Mouse (Mus musculus): ENCODE data around the gene Mapre3. TPM values are rescaled to one million over a fixed set of nuclear protein-coding genes. Genes with fewer than 3 reads are reported as not detected.

The Mapre3 gene
- polyA plus RNA-seq, 2 experiments, result 28.2 to 64.7 TPM

DNA sequence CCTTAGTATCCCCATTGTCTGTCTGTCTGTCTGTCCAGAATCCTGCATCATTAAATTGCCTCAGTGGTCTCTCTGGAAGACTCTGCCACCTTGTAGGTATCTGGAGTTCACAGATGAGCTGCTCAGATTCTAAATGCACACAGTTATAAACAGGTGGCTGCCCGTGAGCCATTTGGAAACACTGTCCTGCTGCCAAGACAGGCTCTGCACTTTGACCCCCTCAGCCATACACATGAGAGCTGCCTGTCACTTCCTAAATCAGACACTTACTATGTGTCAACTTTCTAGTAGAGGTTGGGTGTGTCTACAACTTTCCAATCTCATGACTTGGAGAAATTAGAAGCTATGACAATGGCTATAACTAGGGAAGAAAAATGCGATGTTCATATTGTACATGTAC, 25.3 kb downstream of the Mapre3 start:
- Histone ChIP-seq H3K36me3 (ENCODE audit: control insufficient read depth, insufficient read depth, low read length) (0 out of 2 replicates have a peak, but pooled peaks cover 4% of the 10 kb centered on the region), H3K9ac (ENCODE audit: low read depth, low read length, severe bottlenecking) (no peak overlapping the region), H3K4me1 (ENCODE audit: control insufficient read depth, insufficient read depth, low read length) (no peaks in the 10 kb centered on the region), H3K27me3 (ENCODE audit: control insufficient read depth, insufficient read depth, low read length) (no peaks in the 10 kb centered on the region), H3K4me3 (replicated peaks; ENCODE audit: low read length) (no peak overlapping the region), H3K4me2 (replicated peaks; ENCODE audit: low read depth, low read length, severe bottlenecking) (no peak overlapping the region), H3K9me3 (ENCODE audit: control insufficient read depth, low read length) (no peaks in the 10 kb centered on the region), H3K27ac (replicated peaks; ENCODE audit: low read depth, low read length) (no peak overlapping the region)
- 72% methylated on average over 2 of the region's 2 CpGs for WGBS
- no peak for TF ChIP-seq POLR2A (IDR thresholded peaks at IDR 0.05; ENCODE audit: borderline replicate concordance, extremely low read depth, insufficient read depth, insufficient read length)
- DNase-seq (ENCODE audit: low spot score), result no peak
- no peak for ATAC-seq (ENCODE audit: low FRiP score, low read depth)

DNA sequence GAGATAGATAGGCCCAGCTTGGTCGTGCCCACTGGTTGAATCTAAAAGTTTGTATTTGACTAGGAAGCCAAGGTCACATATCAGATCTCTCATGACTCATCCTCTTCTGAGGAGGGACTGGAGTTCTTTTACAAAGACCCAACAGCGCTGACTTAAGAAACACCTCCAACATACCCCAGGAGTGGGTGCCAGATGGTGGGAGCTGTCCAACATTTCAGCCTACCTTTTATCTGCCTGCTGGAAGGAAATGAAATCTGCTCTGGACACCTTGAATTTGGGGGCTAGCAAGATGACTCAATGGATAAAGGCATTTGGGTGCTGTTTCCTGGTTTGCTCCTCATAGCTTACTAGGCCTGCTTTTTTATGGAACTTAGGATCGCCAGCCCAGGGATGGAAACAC, 27.5 kb downstream of the Mapre3 start:
- no peaks in the 10 kb centered on the region for H3K27me3 ChIP-seq (ENCODE audit: control insufficient read depth, insufficient read depth, low read length)
- no peaks in the 10 kb centered on the region for H3K36me3 ChIP-seq (ENCODE audit: control insufficient read depth, insufficient read depth, low read length)
- no peak for DNase-seq (ENCODE audit: low spot score)
- no peak overlapping the region for H3K4me2 ChIP-seq (replicated peaks; ENCODE audit: low read depth, low read length, severe bottlenecking)
- 42% methylated on average over 3 of the region's 3 CpGs for WGBS
- H3K4me1 ChIP-seq (ENCODE audit: control insufficient read depth, insufficient read depth, low read length), result no peaks in the 10 kb centered on the region
- no peak overlapping the region for H3K27ac ChIP-seq (replicated peaks; ENCODE audit: low read depth, low read length)
- H3K9me3 ChIP-seq (ENCODE audit: control insufficient read depth, low read length), result no peaks in the 10 kb centered on the region
- ATAC-seq (ENCODE audit: low FRiP score, low read depth), result no peak
- no peak for TF ChIP-seq POLR2A (IDR thresholded peaks at IDR 0.05; ENCODE audit: borderline replicate concordance, extremely low read depth, insufficient read depth, insufficient read length)
- H3K4me3 ChIP-seq (replicated peaks; ENCODE audit: low read length), result no peak overlapping the region
- no peak overlapping the region for H3K9ac ChIP-seq (ENCODE audit: low read depth, low read length, severe bottlenecking)

DNA sequence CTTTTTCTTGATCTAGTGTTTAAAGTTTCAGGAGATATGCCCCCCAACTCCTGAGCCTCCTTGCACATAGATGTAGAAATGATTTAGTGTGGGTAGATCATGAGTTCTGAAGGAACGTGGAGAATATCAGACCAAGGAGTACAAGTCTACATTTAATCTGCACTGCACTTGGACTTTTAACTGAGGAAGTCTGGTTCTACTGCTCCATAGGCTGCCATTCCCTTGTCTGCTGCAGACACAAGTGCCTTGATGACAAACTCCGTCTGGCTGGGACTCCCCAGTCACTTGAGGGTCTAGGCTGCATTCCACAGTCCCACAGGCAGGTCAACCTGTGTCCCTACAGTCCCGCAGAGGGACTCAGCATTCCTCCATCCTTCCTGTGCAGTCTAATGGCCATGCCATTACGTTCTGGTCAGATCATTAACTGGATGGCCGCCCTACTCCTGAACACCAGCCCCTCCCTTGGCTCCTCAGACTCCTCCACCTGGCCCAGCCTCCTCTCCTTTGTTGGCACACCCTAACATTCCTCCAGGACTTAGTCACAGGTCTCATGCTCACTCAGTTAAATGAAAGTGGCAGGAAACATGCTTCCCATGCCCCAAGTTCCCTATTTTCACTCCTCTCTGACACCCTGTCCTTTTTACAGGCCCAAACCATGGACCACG, 35.6 kb downstream of the Mapre3 start:
- peaks cover 5% of the 10 kb centered on the region; the same call in 1 of the 2 replicates for H3K4me1 ChIP-seq (ENCODE audit: control insufficient read depth, insufficient read depth, low read length)
- no peak overlapping the region for H3K4me3 ChIP-seq (replicated peaks; ENCODE audit: low read length)
- H3K4me2 ChIP-seq (replicated peaks; ENCODE audit: low read depth, low read length, severe bottlenecking), result no peak overlapping the region
- no peak for ATAC-seq (ENCODE audit: low FRiP score, low read depth)
- H3K9me3 ChIP-seq (ENCODE audit: control insufficient read depth, low read length), result no peaks in the 10 kb centered on the region
- 51% methylated on average over 6 of the region's 6 CpGs for WGBS
- no peak for DNase-seq (ENCODE audit: low spot score)
- TF ChIP-seq POLR2A (IDR thresholded peaks at IDR 0.05; ENCODE audit: borderline replicate concordance, extremely low read depth, insufficient read depth, insufficient read length), result no peak
- no peaks in the 10 kb centered on the region for H3K36me3 ChIP-seq (ENCODE audit: control insufficient read depth, insufficient read depth, low read length)
- H3K27me3 ChIP-seq (ENCODE audit: control insufficient read depth, insufficient read depth, low read length), result no peaks in the 10 kb centered on the region
- H3K27ac ChIP-seq (replicated peaks; ENCODE audit: low read depth, low read length), result no peak overlapping the region
- no peak overlapping the region for H3K9ac ChIP-seq (ENCODE audit: low read depth, low read length, severe bottlenecking)

DNA sequence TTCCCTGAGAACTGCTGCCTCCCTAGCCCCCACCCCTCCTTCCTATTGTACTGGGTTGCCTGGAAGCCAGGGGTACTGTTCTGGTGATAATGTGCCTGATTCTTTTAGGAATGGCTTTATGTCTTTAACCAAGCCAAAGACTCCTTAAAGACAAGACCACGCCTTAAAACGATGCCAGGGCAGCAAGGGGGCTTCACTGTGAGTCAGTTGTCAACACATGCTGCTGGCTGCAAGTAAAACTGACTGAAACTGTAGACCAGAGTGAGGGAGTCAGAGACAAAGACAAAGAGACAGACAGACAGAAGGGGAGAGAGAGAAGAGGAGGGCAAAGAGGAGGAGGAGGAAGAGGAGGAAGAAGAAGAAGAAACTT, 36.1 kb downstream of the Mapre3 start:
- no peak for ATAC-seq (ENCODE audit: low FRiP score, low read depth)
- Histone ChIP-seq H3K9me3 (ENCODE audit: control insufficient read depth, low read length) (no peaks in the 10 kb centered on the region), H3K4me1 (ENCODE audit: control insufficient read depth, insufficient read depth, low read length) (peaks cover 5% of the 10 kb centered on the region; the same call in 1 of the 2 replicates), H3K36me3 (ENCODE audit: control insufficient read depth, insufficient read depth, low read length) (no peaks in the 10 kb centered on the region), H3K9ac (ENCODE audit: low read depth, low read length, severe bottlenecking) (no peak overlapping the region), H3K27ac (replicated peaks; ENCODE audit: low read depth, low read length) (no peak overlapping the region), H3K4me2 (replicated peaks; ENCODE audit: low read depth, low read length, severe bottlenecking) (no peak overlapping the region), H3K27me3 (ENCODE audit: control insufficient read depth, insufficient read depth, low read length) (no peaks in the 10 kb centered on the region), H3K4me3 (replicated peaks; ENCODE audit: low read length) (no peak overlapping the region)
- TF ChIP-seq POLR2A (IDR thresholded peaks at IDR 0.05; ENCODE audit: borderline replicate concordance, extremely low read depth, insufficient read depth, insufficient read length), result no peak
- WGBS, result 71% methylated on average over 2 of the region's 2 CpGs
- no peak for DNase-seq (ENCODE audit: low spot score)

DNA sequence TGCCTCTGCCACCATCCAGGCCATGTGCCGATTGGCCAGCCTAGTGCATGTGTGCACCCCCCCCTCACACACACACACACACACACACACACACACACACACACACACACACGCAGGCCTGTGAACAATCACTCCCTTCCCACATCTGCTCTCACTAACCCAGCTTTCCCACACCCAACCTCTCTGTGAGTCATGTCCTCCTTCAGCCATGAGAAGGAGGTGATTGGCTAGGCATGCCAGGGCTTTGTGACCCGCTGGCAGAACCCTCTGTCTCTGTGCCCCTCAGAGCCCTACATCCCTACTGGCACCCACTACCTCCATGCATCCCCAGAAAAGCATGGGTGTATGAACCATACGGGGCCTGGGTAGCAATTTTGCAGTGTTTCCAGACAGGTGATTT, 39.1 kb downstream of the Mapre3 start:
- no peaks in the 10 kb centered on the region for H3K36me3 ChIP-seq (ENCODE audit: control insufficient read depth, insufficient read depth, low read length)
- H3K4me3 ChIP-seq (replicated peaks; ENCODE audit: low read length), result no peak overlapping the region
- TF ChIP-seq POLR2A (IDR thresholded peaks at IDR 0.05; ENCODE audit: borderline replicate concordance, extremely low read depth, insufficient read depth, insufficient read length), result no peak
- no peak overlapping the region for H3K27ac ChIP-seq (replicated peaks; ENCODE audit: low read depth, low read length)
- H3K9ac ChIP-seq (ENCODE audit: low read depth, low read length, severe bottlenecking), result no peak overlapping the region
- ATAC-seq (ENCODE audit: low FRiP score, low read depth) (no peak), DNase-seq (ENCODE audit: low spot score) (no peak)
- H3K4me2 ChIP-seq (replicated peaks; ENCODE audit: low read depth, low read length, severe bottlenecking), result no peak overlapping the region
- 74% methylated on average over 4 of the region's 4 CpGs for WGBS
- H3K27me3 ChIP-seq (ENCODE audit: control insufficient read depth, insufficient read depth, low read length), result no peaks in the 10 kb centered on the region
- peaks cover 5% of the 10 kb centered on the region; the same call in 1 of the 2 replicates for H3K4me1 ChIP-seq (ENCODE audit: control insufficient read depth, insufficient read depth, low read length)
- no peaks in the 10 kb centered on the region for H3K9me3 ChIP-seq (ENCODE audit: control insufficient read depth, low read length)
